Mouse (Mus musculus) adrenal gland, postnatal 14 days (tissue): ENCODE data around the gene 4931417E11Rik. TPM values are rescaled to one million over a fixed set of nuclear protein-coding genes. Genes with fewer than 3 reads are reported as not detected.

Experiments used
- DNase-seq: peaks from one replicate; pipeline ENCODE4 v3.0.0; 2021; ENCODE audit warnings: mixed read lengths
- long read RNA-seq, 2 experiments: library from polyadenylated mRNA; stranded (forward); transcript quantifications; one replicate each; pipeline ENCODE4 v2.0.0; 2021
- total RNA-seq: library from RNA; stranded (reverse); gene quantifications from 2 replicates; pipeline ENCODE4 v1.2.3, GENCODE M21; 2021

Gene 4931417E11Rik
- total RNA-seq, result not detected in 2 replicates
- long read RNA-seq, experiment 1, result 0 reads
- long read RNA-seq, experiment 2, result 0 reads

GRCm38 (mm10) chr6:73469567-73469966 is at the start of gene 4931417E11Rik:
TSS of gene 4931417E11Rik (minus strand) at chr6:73469667.
- DNase-seq, result no peak

- peak; percentile 78 for DNase-seq
Measured at GRCm38 (mm10) chr6:73517818-73518396, 48.4 kb upstream of the 4931417E11Rik start.

GRCm38 (mm10) chr6:73512907-73513306 is 43.4 kb upstream of the 4931417E11Rik start:
- DNase-seq, result peak; percentile 26

GRCm38 (mm10) chr6:73499631-73500030 is 30.2 kb upstream of the 4931417E11Rik start:
- DNase-seq, result no peak

- no peak for DNase-seq
Measured at GRCm38 (mm10) chr6:73497321-73497720, 27.9 kb upstream of the 4931417E11Rik start.

- DNase-seq, result no peak
Measured at GRCm38 (mm10) chr6:73490524-73490923, 21.1 kb upstream of the 4931417E11Rik start.

- no peak for DNase-seq
Measured at GRCm38 (mm10) chr6:73485616-73486015, 16.1 kb upstream of the 4931417E11Rik start.

GRCm38 (mm10) chr6:73466084-73466483 is 3.4 kb downstream of the 4931417E11Rik start:
- no peak for DNase-seq

- no peak for DNase-seq
Measured at GRCm38 (mm10) chr6:73462543-73462942, 6.9 kb downstream of the 4931417E11Rik start.

GRCm38 (mm10) chr6:73433912-73434311 is 35.6 kb downstream of the 4931417E11Rik start:
- no peak for DNase-seq

GRCm38 (mm10) chr6:73428618-73429336 is 40.7 kb downstream of the 4931417E11Rik start:
- peak; percentile 9 for DNase-seq

- DNase-seq, result no peak
Measured at GRCm38 (mm10) chr6:73427273-73427812, 42.1 kb downstream of the 4931417E11Rik start.

Other genes starting within 250 kb of the 4931417E11Rik start
- gene Dnah6, start 248.0 kb downstream of the 4931417E11Rik start, total RNA-seq, result 0.07 and 0.08 TPM in 2 replicates
- 777 and 832 TPM in 2 replicates for gene Suclg1, start 221.3 kb downstream of the 4931417E11Rik start, total RNA-seq